Mouse (Mus musculus): ENCODE measurements around the gene Atp2a2. TPM values are rescaled to one million over a fixed set of nuclear protein-coding genes. Genes with fewer than 3 reads are reported as not detected.
"Not testable (repeated sequence)": the region's sequence is repeated elsewhere in the genome, so short reads cannot be mapped to it uniquely, and the experiment has no call there.

Atp2a2 gene
- polyA plus RNA-seq, 2 experiments, result 39.7 to 96.7 TPM

- H3K9me3 ChIP-seq (ENCODE audit: control insufficient read depth, low read length), result no peaks in the 10 kb centered on the region
- WGBS, result 88% methylated on average over 4 of the region's 4 CpGs
- H3K4me3 ChIP-seq (replicated peaks; ENCODE audit: low read length), result no peak overlapping the region
- DNase-seq (ENCODE audit: low spot score), result no peak
- H3K4me1 ChIP-seq (ENCODE audit: control insufficient read depth, insufficient read depth, low read length), result peaks cover 19% of the 10 kb centered on the region
- no peak overlapping the region for H3K9ac ChIP-seq (ENCODE audit: low read depth, low read length, severe bottlenecking)
- peaks cover 64% of the 10 kb centered on the region for H3K36me3 ChIP-seq (ENCODE audit: control insufficient read depth, insufficient read depth, low read length)
- H3K27ac ChIP-seq (replicated peaks; ENCODE audit: low read depth, low read length), result no peak overlapping the region
- no peak for ATAC-seq (ENCODE audit: low FRiP score, low read depth)
- TF ChIP-seq POLR2A (IDR thresholded peaks at IDR 0.05; ENCODE audit: borderline replicate concordance, extremely low read depth, insufficient read depth, insufficient read length), result no peak
- H3K4me2 ChIP-seq (replicated peaks; ENCODE audit: low read depth, low read length, severe bottlenecking), result no peak overlapping the region
- no peaks in the 10 kb centered on the region for H3K27me3 ChIP-seq (ENCODE audit: control insufficient read depth, insufficient read depth, low read length)
Measured at GRCm38 (mm10) chr5:122496990-122497389, 5.0 kb downstream of the Atp2a2 start.

- no peak overlapping the region for H3K9ac ChIP-seq (ENCODE audit: low read depth, low read length, severe bottlenecking)
- peaks cover 9% of the 10 kb centered on the region for H3K4me1 ChIP-seq (ENCODE audit: control insufficient read depth, insufficient read depth, low read length)
- no peak for TF ChIP-seq POLR2A (IDR thresholded peaks at IDR 0.05; ENCODE audit: borderline replicate concordance, extremely low read depth, insufficient read depth, insufficient read length)
- WGBS, result 45% methylated on average over 1 of the region's 1 CpGs
- no peak overlapping the region for H3K4me3 ChIP-seq (replicated peaks; ENCODE audit: low read length)
- no peaks in the 10 kb centered on the region for H3K9me3 ChIP-seq (ENCODE audit: control insufficient read depth, low read length)
- no peak for ATAC-seq (ENCODE audit: low FRiP score, low read depth)
- peaks cover 80% of the 10 kb centered on the region for H3K36me3 ChIP-seq (ENCODE audit: control insufficient read depth, insufficient read depth, low read length)
- H3K27me3 ChIP-seq (ENCODE audit: control insufficient read depth, insufficient read depth, low read length), result no peaks in the 10 kb centered on the region
- DNase-seq (ENCODE audit: low spot score), result no peak
- H3K27ac ChIP-seq (replicated peaks; ENCODE audit: low read depth, low read length), result no peak overlapping the region
- no peak overlapping the region for H3K4me2 ChIP-seq (replicated peaks; ENCODE audit: low read depth, low read length, severe bottlenecking)
Measured at GRCm38 (mm10) chr5:122494449-122494848, 7.6 kb downstream of the Atp2a2 start.

DNA sequence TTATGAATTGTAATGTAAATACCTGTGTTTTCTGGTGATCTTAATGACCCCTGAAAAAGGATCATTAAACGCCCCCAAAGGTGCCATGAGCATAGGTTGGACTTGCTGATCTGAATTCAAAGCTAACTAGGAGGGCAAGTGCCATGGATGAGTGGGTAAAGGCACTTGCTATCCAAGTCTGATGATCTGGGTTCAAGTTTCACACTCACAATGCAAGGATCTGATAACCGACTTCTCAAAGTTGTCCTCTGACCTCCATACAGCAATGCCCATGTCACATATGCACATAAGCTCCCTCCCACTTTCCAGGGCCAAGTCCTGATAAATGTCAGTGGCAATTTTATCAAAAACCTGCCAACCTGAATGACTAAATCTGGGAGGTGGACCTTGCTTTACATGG is 9.0 kb downstream of the Atp2a2 start:
- 93% methylated on average over 2 of the region's 2 CpGs for WGBS
- peaks cover 88% of the 10 kb centered on the region for H3K36me3 ChIP-seq (ENCODE audit: control insufficient read depth, insufficient read depth, low read length)
- DNase-seq (ENCODE audit: low spot score) (no peak), ATAC-seq (ENCODE audit: low FRiP score, low read depth) (no peak; the same call in 1 of the 2 replicates)
- no peak overlapping the region for H3K4me2 ChIP-seq (replicated peaks; ENCODE audit: low read depth, low read length, severe bottlenecking)
- H3K27me3 ChIP-seq (ENCODE audit: control insufficient read depth, insufficient read depth, low read length), result no peaks in the 10 kb centered on the region
- H3K27ac ChIP-seq (replicated peaks; ENCODE audit: low read depth, low read length), result no peak overlapping the region
- no peak for TF ChIP-seq POLR2A (IDR thresholded peaks at IDR 0.05; ENCODE audit: borderline replicate concordance, extremely low read depth, insufficient read depth, insufficient read length)
- H3K9me3 ChIP-seq (ENCODE audit: control insufficient read depth, low read length), result no peaks in the 10 kb centered on the region
- H3K4me3 ChIP-seq (replicated peaks; ENCODE audit: low read length), result no peak overlapping the region
- peaks cover 3% of the 10 kb centered on the region for H3K4me1 ChIP-seq (ENCODE audit: control insufficient read depth, insufficient read depth, low read length)
- H3K9ac ChIP-seq (ENCODE audit: low read depth, low read length, severe bottlenecking), result no peak overlapping the region

- Histone ChIP-seq H3K4me2 (replicated peaks; ENCODE audit: low read depth, low read length, severe bottlenecking) (no peak overlapping the region), H3K4me1 (ENCODE audit: control insufficient read depth, insufficient read depth, low read length) (no peaks in the 10 kb centered on the region), H3K9ac (ENCODE audit: low read depth, low read length, severe bottlenecking) (no peak overlapping the region), H3K36me3 (ENCODE audit: control insufficient read depth, insufficient read depth, low read length) (peaks cover 90% of the 10 kb centered on the region), H3K9me3 (ENCODE audit: control insufficient read depth, low read length) (no peaks in the 10 kb centered on the region), H3K27me3 (ENCODE audit: control insufficient read depth, insufficient read depth, low read length) (no peaks in the 10 kb centered on the region), H3K27ac (replicated peaks; ENCODE audit: low read depth, low read length) (no peak overlapping the region), H3K4me3 (replicated peaks; ENCODE audit: low read length) (no peak overlapping the region)
- no peak for ATAC-seq (ENCODE audit: low FRiP score, low read depth)
- WGBS, result 88% methylated on average over 10 of the region's 10 CpGs
- no peak for DNase-seq (ENCODE audit: low spot score)
- no peak for TF ChIP-seq POLR2A (IDR thresholded peaks at IDR 0.05; ENCODE audit: borderline replicate concordance, extremely low read depth, insufficient read depth, insufficient read length)
Measured at GRCm38 (mm10) chr5:122491385-122491784, 10.6 kb downstream of the Atp2a2 start.

DNA sequence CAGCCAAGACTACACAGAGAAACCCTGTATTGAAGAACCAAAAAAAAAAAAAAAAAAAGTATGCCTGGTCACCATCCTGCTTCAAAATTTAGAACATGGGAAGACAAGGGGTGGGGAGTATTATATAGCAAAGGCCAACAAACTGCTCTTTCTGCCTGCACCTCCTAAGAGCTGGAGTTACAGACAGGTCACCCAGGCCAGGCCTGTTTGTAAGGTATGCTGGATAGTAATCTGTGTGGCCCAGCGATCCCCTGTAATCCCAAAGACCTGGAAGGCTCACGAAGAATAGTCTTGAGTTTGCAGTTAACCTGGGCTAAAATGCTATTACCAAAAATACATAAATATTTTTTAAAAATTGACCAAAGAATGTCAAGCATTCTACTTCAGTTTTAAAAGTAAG is 11.9 kb downstream of the Atp2a2 start:
- no peaks in the 10 kb centered on the region for H3K4me1 ChIP-seq (ENCODE audit: control insufficient read depth, insufficient read depth, low read length)
- WGBS, result 94% methylated on average over 2 of the region's 2 CpGs
- no peaks in the 10 kb centered on the region for H3K9me3 ChIP-seq (ENCODE audit: control insufficient read depth, low read length)
- H3K27me3 ChIP-seq (ENCODE audit: control insufficient read depth, insufficient read depth, low read length), result no peaks in the 10 kb centered on the region
- ATAC-seq (ENCODE audit: low FRiP score, low read depth) (no peak), DNase-seq (ENCODE audit: low spot score) (no peak)
- no peak overlapping the region for H3K4me3 ChIP-seq (replicated peaks; ENCODE audit: low read length)
- H3K36me3 ChIP-seq (ENCODE audit: control insufficient read depth, insufficient read depth, low read length), result peaks cover 90% of the 10 kb centered on the region
- H3K4me2 ChIP-seq (replicated peaks; ENCODE audit: low read depth, low read length, severe bottlenecking), result no peak overlapping the region
- TF ChIP-seq POLR2A (IDR thresholded peaks at IDR 0.05; ENCODE audit: borderline replicate concordance, extremely low read depth, insufficient read depth, insufficient read length), result no peak
- H3K9ac ChIP-seq (ENCODE audit: low read depth, low read length, severe bottlenecking), result no peak overlapping the region
- H3K27ac ChIP-seq (replicated peaks; ENCODE audit: low read depth, low read length), result no peak overlapping the region

- WGBS, result 93% methylated on average over 6 of the region's 6 CpGs
Measured at GRCm38 (mm10) chr5:122487825-122488224, 14.2 kb downstream of the Atp2a2 start.

DNA sequence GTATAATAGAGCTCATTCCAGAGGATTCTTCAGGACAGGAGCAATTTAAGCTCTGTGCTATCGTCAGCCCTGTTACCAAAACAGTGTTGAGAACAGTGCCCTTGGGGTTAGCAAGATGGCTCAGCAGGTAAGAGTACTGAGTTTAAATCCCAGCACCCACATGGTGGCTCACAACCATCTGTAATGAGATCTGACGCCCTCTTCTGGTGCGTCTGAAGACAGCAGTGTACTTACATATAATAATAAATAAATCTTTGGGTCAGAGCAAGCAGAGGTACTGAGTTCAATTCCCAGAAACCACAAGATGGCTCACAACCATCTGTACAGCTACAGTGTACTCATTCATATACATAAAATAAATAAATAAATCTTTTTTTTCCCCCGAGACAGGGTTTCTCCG is 15.8 kb downstream of the Atp2a2 start:
- not testable (repeated sequence) for H3K27me3 ChIP-seq (ENCODE audit: control insufficient read depth, insufficient read depth, low read length); H3K4me1 ChIP-seq (ENCODE audit: control insufficient read depth, insufficient read depth, low read length); H3K9me3 ChIP-seq (ENCODE audit: control insufficient read depth, low read length); ATAC-seq (ENCODE audit: low FRiP score, low read depth); H3K9ac ChIP-seq (ENCODE audit: low read depth, low read length, severe bottlenecking); H3K27ac ChIP-seq (replicated peaks; ENCODE audit: low read depth, low read length); H3K4me2 ChIP-seq (replicated peaks; ENCODE audit: low read depth, low read length, severe bottlenecking); H3K4me3 ChIP-seq (replicated peaks; ENCODE audit: low read length); DNase-seq (ENCODE audit: low spot score)
- H3K36me3 ChIP-seq (ENCODE audit: control insufficient read depth, insufficient read depth, low read length), result peaks cover 93% of the 10 kb centered on the region
- WGBS, result 80% methylated on average over 5 of the region's 5 CpGs

More at GRCm38 (mm10) chr5:122487825-122488224, 14.2 kb downstream of the Atp2a2 start:
- DNase-seq (ENCODE audit: low spot score), result no peak
- H3K9me3 ChIP-seq (ENCODE audit: control insufficient read depth, low read length), result no peaks in the 10 kb centered on the region
- H3K27me3 ChIP-seq (ENCODE audit: control insufficient read depth, insufficient read depth, low read length), result no peaks in the 10 kb centered on the region
- H3K4me3 ChIP-seq (replicated peaks; ENCODE audit: low read length), result no peak overlapping the region
- H3K36me3 ChIP-seq (ENCODE audit: control insufficient read depth, insufficient read depth, low read length), result peaks cover 93% of the 10 kb centered on the region
- no peaks in the 10 kb centered on the region for H3K4me1 ChIP-seq (ENCODE audit: control insufficient read depth, insufficient read depth, low read length)
- no peak for TF ChIP-seq POLR2A (IDR thresholded peaks at IDR 0.05; ENCODE audit: borderline replicate concordance, extremely low read depth, insufficient read depth, insufficient read length)
- no peak overlapping the region for H3K9ac ChIP-seq (ENCODE audit: low read depth, low read length, severe bottlenecking)
- H3K4me2 ChIP-seq (replicated peaks; ENCODE audit: low read depth, low read length, severe bottlenecking), result no peak overlapping the region
- no peak overlapping the region for H3K27ac ChIP-seq (replicated peaks; ENCODE audit: low read depth, low read length)
- ATAC-seq (ENCODE audit: low FRiP score, low read depth), result no peak

Measured in limb, embryonic 14.5 days (tissue).